Mouse (Mus musculus): Measurements from ENCODE around the gene Auts2.

GRCm38 (mm10) chr5:132472184-132472829 lies 70.8 kb downstream of the Auts2 start:
- TF ChIP-seq CHD2 (IDR thresholded peaks at IDR 0.05; ENCODE audit: low read depth, low read length) (no peak), HCFC1 (IDR thresholded peaks at IDR 0.05; ENCODE audit: borderline replicate concordance, insufficient read depth, low read length) (no peak), ZNF384 (IDR thresholded peaks at IDR 0.05; ENCODE audit: low read depth, low read length) (no peak), ZC3H11A (IDR thresholded peaks at IDR 0.05; ENCODE audit: borderline replicate concordance, low read depth, low read length) (no peak), MAFK (IDR thresholded peaks at IDR 0.05; ENCODE audit: insufficient read depth, low read depth, low read length) (no peak)
